Mouse (Mus musculus) neural tube, embryonic 14.5 days (tissue): ENCODE measurements around the gene Ppp6c. TPM values are rescaled to one million over a fixed set of nuclear protein-coding genes. Genes with fewer than 3 reads are reported as not detected.
A peak's percentile ranks its signal among the peaks of the same experiment; 100 is the strongest.
"Not testable (repeated sequence)": the region's sequence is repeated elsewhere in the genome, so short reads cannot be mapped to it uniquely, and the experiment has no call there.

Experiments used
- ATAC-seq: fragments of 200-750 bp; cut with Nextera tagmentation; 2 replicates; pipeline ENCODE4 v1.8.0; 2017; ENCODE audit warnings: low read depth, mild to moderate bottlenecking, moderate TSS enrichment, moderate library complexity
- H3K27ac ChIP-seq: fragments of 300-500 bp; sonication (generic); 2 replicates; pipeline ENCODE4 v1.5.1; 2014; ENCODE audit warnings: low read depth, mild to moderate bottlenecking, control low read depth, low read length, moderate library complexity, mixed read lengths
- H3K27me3 ChIP-seq: fragments of 300-500 bp; sonication (generic); 2 replicates; pipeline ENCODE4 v1.6.1; 2014; ENCODE audit warnings: low read length; ENCODE audit not compliant: control insufficient read depth, insufficient read depth
- H3K36me3 ChIP-seq: fragments of 300-500 bp; sonication (generic); 2 replicates; pipeline ENCODE4 v1.6.1; 2014; ENCODE audit warnings: low read length, mixed read lengths; ENCODE audit not compliant: control insufficient read depth, insufficient read depth
- H3K4me1 ChIP-seq: fragments of 300-500 bp; sonication (generic); 2 replicates; pipeline ENCODE4 v1.6.1; 2014; ENCODE audit warnings: low read length; ENCODE audit not compliant: control insufficient read depth, insufficient read depth
- H3K4me2 ChIP-seq: fragments of 300-500 bp; sonication (generic); 2 replicates; pipeline ENCODE4 v1.6.1; 2014; ENCODE audit warnings: mild to moderate bottlenecking, low read depth, low read length, control low read depth
- H3K4me3 ChIP-seq: fragments of 300-500 bp; sonication (generic); 2 replicates; pipeline ENCODE4 v1.5.1; 2014; ENCODE audit warnings: low read depth, low read length, control low read depth, mixed read lengths
- H3K9ac ChIP-seq: fragments of 300-500 bp; sonication (generic); replicated peaks from 2 replicates; pipeline ENCODE4 v1.6.1; 2014; ENCODE audit warnings: low read depth, mild to moderate bottlenecking, control low read depth, low read length, mixed read lengths
- H3K9me3 ChIP-seq: fragments of 300-500 bp; sonication (generic); 2 replicates; pipeline ENCODE4 v1.6.1; 2016; ENCODE audit warnings: low read length; ENCODE audit not compliant: control insufficient read depth
- WGBS: fragments of 180-500 bp; shearing (Covaris S2); extraction: QIAGEN DNeasy Blood & Tissue Kit; methylation state at CpG from one replicate; pipeline ENCODE4 v1.1.7; 2014; 5-methylcytosine and 5-hydroxymethylcytosine counted together
- polyA plus RNA-seq: library from polyadenylated mRNA; unstranded; fragments of >200 nt; fragmentation: Nextera tagmentation; extraction: Ambion mirVana; gene quantifications from 2 replicates; pipeline ENCODE4 v1.2.1, GENCODE M21; 2014

Ppp6c gene
- polyA plus RNA-seq, result 80.2 and 81.9 TPM in 2 replicates

- ATAC-seq, result peak; percentile 99
- H3K9ac ChIP-seq, result peak within 1 kb of the TSS; percentile 71
- under 1% methylated on average over 56 of the region's 56 CpGs for WGBS
- H3K4me1 ChIP-seq, result peaks cover 11% of the 10 kb centered on the region
- H3K4me2 ChIP-seq, result peak within 1 kb of the TSS; percentile 64
- H3K27ac ChIP-seq, result peak within 1 kb of the TSS; percentile 90
- H3K27me3 ChIP-seq, result no peaks in the 10 kb centered on the region
- no peaks in the 10 kb centered on the region for H3K9me3 ChIP-seq
- H3K36me3 ChIP-seq, result no peaks in the 10 kb centered on the region
- peak within 1 kb of the TSS; percentile 69 for H3K4me3 ChIP-seq
Measured at GRCm38 (mm10) chr2:39226019-39226640, at the start of gene Ppp6c. Gene Ppp6c, minus strand, starts transcription at chr2:39226451.

GRCm38 (mm10) chr2:39268357-39268756, 42.1 kb upstream of the Ppp6c start:
- no peak overlapping the region for H3K27ac ChIP-seq
- no peaks in the 10 kb centered on the region for H3K9me3 ChIP-seq
- H3K4me3 ChIP-seq, result no peak overlapping the region
- 54% methylated on average over 3 of the region's 3 CpGs for WGBS
- H3K36me3 ChIP-seq, result no peaks in the 10 kb centered on the region
- no peaks in the 10 kb centered on the region for H3K4me1 ChIP-seq
- H3K27me3 ChIP-seq, result no peaks in the 10 kb centered on the region
- peak; percentile 51; the same call in 1 of the 2 replicates for ATAC-seq
- no peak overlapping the region for H3K4me2 ChIP-seq
- no peak overlapping the region for H3K9ac ChIP-seq

- not testable (repeated sequence) for H3K36me3 ChIP-seq, H3K27ac ChIP-seq, H3K4me3 ChIP-seq, H3K27me3 ChIP-seq, H3K4me2 ChIP-seq, H3K9me3 ChIP-seq, ATAC-seq, H3K9ac ChIP-seq, H3K4me1 ChIP-seq
- WGBS, result 90% methylated on average over 11 of the region's 11 CpGs
Measured at GRCm38 (mm10) chr2:39252275-39252674, 26.0 kb upstream of the Ppp6c start.

- not testable (repeated sequence) for H3K4me1 ChIP-seq, H3K4me2 ChIP-seq, H3K27me3 ChIP-seq, H3K36me3 ChIP-seq, H3K27ac ChIP-seq, H3K4me3 ChIP-seq, H3K9ac ChIP-seq, H3K9me3 ChIP-seq, ATAC-seq
- 82% methylated on average over 5 of the region's 11 CpGs for WGBS
Measured at GRCm38 (mm10) chr2:39246862-39247261, 20.6 kb upstream of the Ppp6c start.

- H3K4me2 ChIP-seq, result peak overlapping the region; percentile 49
- 39% methylated on average over 3 of the region's 3 CpGs for WGBS
- H3K4me1 ChIP-seq, result peaks cover 11% of the 10 kb centered on the region
- H3K36me3 ChIP-seq, result no peaks in the 10 kb centered on the region
- H3K4me3 ChIP-seq, result peak overlapping the region; percentile 69
- no peaks in the 10 kb centered on the region for H3K9me3 ChIP-seq
- no peak overlapping the region for H3K9ac ChIP-seq
- no peaks in the 10 kb centered on the region for H3K27me3 ChIP-seq
- 0 out of 2 replicates have a peak overlapping the region, but pooled peaks have one; percentile 90 for H3K27ac ChIP-seq
- no peak for ATAC-seq
Measured at GRCm38 (mm10) chr2:39226731-39227130, 480 bp upstream of the Ppp6c start.

- H3K4me3 ChIP-seq, result peak overlapping the region; percentile 69
- H3K9ac ChIP-seq, result peak overlapping the region; percentile 71
- H3K27me3 ChIP-seq, H3K36me3 ChIP-seq, H3K9me3 ChIP-seq: not testable (repeated sequence)
- peak; percentile 63; the same call in 1 of the 2 replicates for ATAC-seq
- H3K4me2 ChIP-seq, result peak overlapping the region; percentile 64
- H3K27ac ChIP-seq, result peak overlapping the region; percentile 90
- peaks cover 11% of the 10 kb centered on the region for H3K4me1 ChIP-seq
- WGBS, result 6% methylated on average over 22 of the region's 36 CpGs
Measured at GRCm38 (mm10) chr2:39225331-39226018, 776 bp downstream of the Ppp6c start.

- Histone ChIP-seq H3K36me3 (no peaks in the 10 kb centered on the region), H3K4me1 (peaks cover 11% of the 10 kb centered on the region), H3K4me2 (peak overlapping the region; percentile 64), H3K9ac (no peak overlapping the region), H3K27me3 (no peaks in the 10 kb centered on the region), H3K4me3 (0 out of 2 replicates have a peak overlapping the region, but pooled peaks have one; percentile 69), H3K27ac (no peak overlapping the region), H3K9me3 (no peaks in the 10 kb centered on the region)
- ATAC-seq, result no peak
Measured at GRCm38 (mm10) chr2:39224621-39225020, 1.6 kb downstream of the Ppp6c start.

- Histone ChIP-seq H3K4me1 (peaks cover 11% of the 10 kb centered on the region), H3K4me2 (no peak overlapping the region), H3K27ac (no peak overlapping the region), H3K36me3 (no peaks in the 10 kb centered on the region), H3K27me3 (no peaks in the 10 kb centered on the region), H3K9me3 (no peaks in the 10 kb centered on the region), H3K9ac (no peak overlapping the region), H3K4me3 (no peak overlapping the region)
- no peak for ATAC-seq
- WGBS, result 90% methylated on average over 6 of the region's 6 CpGs
Measured at GRCm38 (mm10) chr2:39220010-39220409, 6.2 kb downstream of the Ppp6c start.

GRCm38 (mm10) chr2:39219034-39219433, 7.2 kb downstream of the Ppp6c start:
- Histone ChIP-seq H3K4me2 (no peak overlapping the region), H3K9me3 (no peaks in the 10 kb centered on the region), H3K36me3 (no peaks in the 10 kb centered on the region), H3K27ac (no peak overlapping the region), H3K4me3 (no peak overlapping the region), H3K9ac (no peak overlapping the region), H3K27me3 (no peaks in the 10 kb centered on the region), H3K4me1 (0 out of 2 replicates have a peak, but pooled peaks cover 3% of the 10 kb centered on the region)
- ATAC-seq, result no peak
- WGBS, result 93% methylated on average over 3 of the region's 3 CpGs
